Comparison of ENCODE assay signal across 8 mouse cellular contexts in the genomic region with DNA sequence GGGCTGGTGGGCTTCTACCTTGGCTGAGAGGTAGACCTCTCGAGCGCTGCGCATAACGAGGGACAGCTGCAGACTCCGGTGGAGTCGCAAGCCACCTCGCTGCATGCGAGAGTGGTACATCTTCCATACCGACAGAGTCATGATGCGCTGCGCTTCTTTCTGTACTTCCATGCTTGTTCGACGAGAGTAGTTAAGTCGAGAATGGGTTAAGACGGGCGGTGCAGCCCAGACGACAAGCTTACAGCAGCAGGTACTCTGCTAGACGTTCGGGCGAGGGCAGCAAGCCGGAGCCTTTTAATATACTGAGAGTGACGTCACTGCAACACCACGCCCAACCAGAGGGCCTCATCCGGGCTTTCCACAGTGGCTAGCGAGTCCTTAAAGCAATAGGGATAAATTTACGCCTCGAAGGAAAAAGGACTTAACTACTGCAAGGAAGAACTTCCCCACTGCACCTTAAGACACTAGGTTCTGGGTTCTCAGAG. TPM values are rescaled to one million over a fixed set of nuclear protein-coding genes. Genes with fewer than 3 reads are reported as not detected.
DNase-seq lines count a peak whose midpoint lies in the region; ATAC-seq and TF ChIP-seq lines count a peak whose summit lies in the region.

A gene (minus strand): TSS at position 272 of the 485 bp plus-strand sequence.

- H3K27me3 ChIP-seq in heart, embryonic 10.5 days (ENCODE audit: insufficient read depth, poor library complexity, severe bottlenecking) = no peaks in the 10 kb centered on the region
- H3K27me3 ChIP-seq in kidney, embryonic 15.5 days = no peaks in the 10 kb centered on the region
- no peaks in the 10 kb centered on the region for H3K27me3 ChIP-seq in limb, embryonic 15.5 days
- 0 out of 2 replicates have a peak, but pooled peaks cover 3% of the 10 kb centered on the region for H3K27me3 ChIP-seq in midbrain, postnatal 0 days (ENCODE audit: insufficient read depth, low read length)

- TF ChIP-seq CTCF in embryonic fibroblast, embryonic 13.5 days (IDR thresholded peaks at IDR 0.05; ENCODE audit: borderline replicate concordance, insufficient read depth, low read length) = no peak
- TF ChIP-seq CTCF in midbrain, postnatal 0 days (IDR thresholded peaks at IDR 0.05) = no peak; the same call in none of the 2 replicates

- peak within 1 kb of the TSS; percentile 85 for H3K27ac ChIP-seq in embryonic fibroblast, embryonic 13.5 days (ENCODE audit: insufficient read depth, low read length)
- H3K27ac ChIP-seq in heart, embryonic 10.5 days = peak within 1 kb of the TSS; percentile 97
- H3K27ac ChIP-seq in kidney, embryonic 15.5 days = peak within 1 kb of the TSS; percentile 97
- peak within 1 kb of the TSS; percentile 96 for H3K27ac ChIP-seq in limb, embryonic 15.5 days
- peak within 1 kb of the TSS; percentile 67 for H3K27ac ChIP-seq in midbrain, postnatal 0 days (ENCODE audit: low read depth, low read length)

- no peaks in the 10 kb centered on the region for H3K9me3 ChIP-seq in heart, embryonic 10.5 days
- H3K9me3 ChIP-seq in kidney, embryonic 15.5 days (replicated peaks) = no peaks in the 10 kb centered on the region
- H3K9me3 ChIP-seq in limb, embryonic 15.5 days = no peaks in the 10 kb centered on the region
- no peaks in the 10 kb centered on the region for H3K9me3 ChIP-seq in midbrain, postnatal 0 days (ENCODE audit: low read length)

- peak within 1 kb of the TSS; percentile 88 for H3K9ac ChIP-seq in kidney, embryonic 15.5 days
- H3K9ac ChIP-seq in limb, embryonic 15.5 days = peak within 1 kb of the TSS; percentile 87
- H3K9ac ChIP-seq in midbrain, postnatal 0 days (replicated peaks; ENCODE audit: low read length, poor library complexity, severe bottlenecking) = peak within 1 kb of the TSS; percentile 20

- peak within 1 kb of the TSS; percentile 75 for H3K4me2 ChIP-seq in kidney, embryonic 15.5 days
- peak within 1 kb of the TSS; percentile 72 for H3K4me2 ChIP-seq in limb, embryonic 15.5 days
- H3K4me2 ChIP-seq in midbrain, postnatal 0 days (ENCODE audit: low read depth, low read length, poor library complexity, severe bottlenecking) = peak within 1 kb of the TSS; percentile 73

- H3K4me3 ChIP-seq in embryonic fibroblast, embryonic 13.5 days (ENCODE audit: insufficient read depth, low read length) = peak within 1 kb of the TSS; percentile 69
- peak within 1 kb of the TSS; percentile 92 for H3K4me3 ChIP-seq in heart, embryonic 10.5 days
- peak within 1 kb of the TSS; percentile 74 for H3K4me3 ChIP-seq in kidney, embryonic 15.5 days (replicated peaks)
- peak within 1 kb of the TSS; percentile 88 for H3K4me3 ChIP-seq in limb, embryonic 15.5 days
- H3K4me3 ChIP-seq in midbrain, postnatal 0 days (ENCODE audit: low read depth, low read length) = peak within 1 kb of the TSS; percentile 58

- peak; percentile 100 for TF ChIP-seq POLR2A in embryonic fibroblast, embryonic 13.5 days (IDR thresholded peaks at IDR 0.05; ENCODE audit: low read depth, low read length)

- WGBS in heart, embryonic 10.5 days = under 1% methylated on average over 27 of the region's 27 CpGs
- WGBS in kidney, embryonic 15.5 days = under 1% methylated on average over 27 of the region's 27 CpGs
- under 1% methylated on average over 27 of the region's 27 CpGs for WGBS in limb, embryonic 15.5 days
- under 1% methylated on average over 27 of the region's 27 CpGs for WGBS in midbrain, postnatal 0 days

- no peaks in the 10 kb centered on the region for H3K36me3 ChIP-seq in heart, embryonic 10.5 days
- no peaks in the 10 kb centered on the region for H3K36me3 ChIP-seq in kidney, embryonic 15.5 days
- peaks cover 5% of the 10 kb centered on the region; the same call in 1 of the 2 replicates for H3K36me3 ChIP-seq in limb, embryonic 15.5 days
- H3K36me3 ChIP-seq in midbrain, postnatal 0 days (ENCODE audit: insufficient read depth, low read length) = 0 out of 2 replicates have a peak, but pooled peaks cover under 1% of the 10 kb centered on the region

- ATAC-seq in kidney, embryonic 15.5 days (replicated peaks; ENCODE audit: low FRiP score) = peak; percentile 69
- ATAC-seq in limb, embryonic 15.5 days (ENCODE audit: insufficient number of reproducible peaks, low FRiP score, low TSS enrichment, low read depth) = peak; percentile 82
- peak; percentile 65 for ATAC-seq in midbrain, postnatal 0 days (ENCODE audit: low FRiP score)

- peak; percentile 93 for DNase-seq in B cell, adult 2 months
- DNase-seq in brain, adult 2 months (ENCODE audit: low read depth, low spot score) = peak; percentile 98
- peak; percentile 98 for DNase-seq in heart, embryonic 10.5 days (ENCODE audit: low spot score)
- DNase-seq in midbrain, postnatal 0 days (ENCODE audit: low spot score) = peak; percentile 97
- peak; percentile 93 to 95 for DNase-seq in spleen, postnatal 10 days (ENCODE audit: low spot score in 2 of 2)

- H3K4me1 ChIP-seq in embryonic fibroblast, embryonic 13.5 days (ENCODE audit: control insufficient read depth, insufficient read depth, low read length) = no peaks in the 10 kb centered on the region
- peaks cover 42% of the 10 kb centered on the region for H3K4me1 ChIP-seq in heart, embryonic 10.5 days
- peaks cover 55% of the 10 kb centered on the region for H3K4me1 ChIP-seq in kidney, embryonic 15.5 days
- H3K4me1 ChIP-seq in limb, embryonic 15.5 days = peaks cover 41% of the 10 kb centered on the region
- peaks cover 4% of the 10 kb centered on the region; the same call in 1 of the 2 replicates for H3K4me1 ChIP-seq in midbrain, postnatal 0 days (ENCODE audit: insufficient read depth, low read length)

RNA-seq across cellular contexts. Expression of the gene that starts here (rescaled TPM):
- 38.2 and 38.6 TPM in 2 replicates for polyA plus RNA-seq in embryonic fibroblast, embryonic 13.5 days (2011; ENCODE audit: insufficient read length, low read depth, missing spikeins)
- 71.6 and 103 TPM in 2 replicates for polyA plus RNA-seq in heart, embryonic 10.5 days (2016; fragmentation: Nextera tagmentation; extraction: Ambion mirVana)
- polyA plus RNA-seq in kidney, embryonic 15.5 days (2015; fragmentation: Nextera tagmentation; extraction: Ambion mirVana) = 73.4 and 80.3 TPM in 2 replicates
- polyA plus RNA-seq in limb, embryonic 15.5 days (2015; fragmentation: Nextera tagmentation; extraction: Ambion mirVana) = 80.6 and 81.7 TPM in 2 replicates
- 3.9 and 4.3 TPM in 2 replicates for total RNA-seq in midbrain, postnatal 0 days (2014; rRNA removed)
- 12.8 and 14.7 TPM in 2 replicates for polyA plus RNA-seq in midbrain, postnatal 0 days (2015; fragmentation: Nextera tagmentation; extraction: Ambion mirVana)

Comparison
In these comparisons a context has a peak if more than half of its experiments do, and no peak if none do; other contexts are left out.
1. Peak in every context shown above with its lines: DNase-seq, ATAC-seq, H3K4me3 ChIP-seq and H3K27ac ChIP-seq.
2. H3K9ac ChIP-seq: peak in every context shown above with its lines; median percentile 88 in kidney, embryonic 15.5 days; 87 in limb, embryonic 15.5 days; 20 in midbrain, postnatal 0 days.